Mouse (Mus musculus): ENCODE results near the gene Nedd9.

GRCm38 (mm10) chr13:41449211-41449610 is 38.0 kb downstream of the Nedd9 start:
- TF ChIP-seq EP300 (IDR thresholded peaks at IDR 0.05; ENCODE audit: insufficient read depth, low read depth, low read length) (no peak), POLR2A (IDR thresholded peaks at IDR 0.05; ENCODE audit: insufficient read depth, low read length) (no peak), CTCF (IDR thresholded peaks at IDR 0.05; ENCODE audit: low read depth, low read length) (no peak)

All from ES-Bruce4 (cell line).